Mouse (Mus musculus) layer of hippocampus, postnatal 36 days (tissue): Measurements from ENCODE around the gene Kctd13. TPM values are rescaled to one million over a fixed set of nuclear protein-coding genes. Genes with fewer than 3 reads are reported as not detected.

Experiments
- DNase-seq, 2 experiments: peaks; one replicate each; pipeline ENCODE4 v3.0.0; 2022
- total RNA-seq, 2 experiments: library from RNA; stranded (reverse); gene quantifications; 2 replicates each; pipeline ENCODE4 v1.2.3; 2021

Kctd13 gene
- total RNA-seq, 2 experiments from 2014 or later: 161 to 171 TPM

GRCm38 (mm10) chr7:126983113-126983512, 54.4 kb downstream of the Kctd13 start:
- DNase-seq: no peak

- DNase-seq: no peak
These were observed 56.2 kb downstream of the Kctd13 start for GRCm38 (mm10) chr7:126984667-126985444.

- DNase-seq: no peak
These were observed 57.6 kb downstream of the Kctd13 start for GRCm38 (mm10) chr7:126986319-126986718.

GRCm38 (mm10) chr7:126988816-126989215, 60.1 kb downstream of the Kctd13 start:
- DNase-seq: no peak

Other genes with a start within 250 kb of the Kctd13 start
- 100 to 1,000 TPM in 1 of 2 experiments, 10 to 100 TPM in 1; 98.8 to 109 TPM for gene Bola2, start 233.5 kb upstream of the Kctd13 start, total RNA-seq
- gene Slx1b, start 233.1 kb upstream of the Kctd13 start, total RNA-seq: 10 to 100 TPM; 16.2 to 16.4 TPM
- gene Coro1a, start 221.1 kb upstream of the Kctd13 start, total RNA-seq: 100 to 1,000 TPM; 114 to 121 TPM
- 100 to 1,000 TPM; 144 to 146 TPM for gene Mapk3, start 169.3 kb upstream of the Kctd13 start, total RNA-seq
- gene Gdpd3, start 162.5 kb upstream of the Kctd13 start, total RNA-seq: 1 to 10 TPM; 2.5 to 5.1 TPM
- 100 to 1,000 TPM; 278 to 291 TPM for gene Ypel3, start 151.9 kb upstream of the Kctd13 start, total RNA-seq
- gene Tbx6, start 147.4 kb upstream of the Kctd13 start, total RNA-seq: 1 to 10 TPM in 1 of 2 experiments, under 1 TPM in 1; 0.75 to 1.1 TPM
- gene Ppp4c, start 136.4 kb upstream of the Kctd13 start, total RNA-seq: 10 to 100 TPM; 54.3 to 59.5 TPM
- gene Fam57b, start 131.2 kb upstream of the Kctd13 start, total RNA-seq: 10 to 100 TPM; 75.1 to 83.3 TPM
- not detected for gene 4930451I11Rik, start 97.2 kb upstream of the Kctd13 start, total RNA-seq
- 10 to 100 TPM; 16.1 to 17.7 TPM for gene Doc2a, start 81.5 kb upstream of the Kctd13 start, total RNA-seq
- 10 to 100 TPM; 29.5 to 32.0 TPM for gene Hirip3, start 66.9 kb upstream of the Kctd13 start, total RNA-seq
- gene Ino80e, start 66.5 kb upstream of the Kctd13 start, total RNA-seq: 10 to 100 TPM; 53.5 to 56.0 TPM
- 100 to 1,000 TPM; 151 to 165 TPM for gene Taok2, start 44.2 kb upstream of the Kctd13 start, total RNA-seq
- 10 to 100 TPM; 23.2 to 23.8 TPM for gene Tmem219, start 6.0 kb upstream of the Kctd13 start, total RNA-seq
- 10 to 100 TPM; 34.1 to 35.4 TPM for gene Asphd1, start 20.7 kb downstream of the Kctd13 start, total RNA-seq
- gene Sez6l2, start 21.7 kb downstream of the Kctd13 start, total RNA-seq: 100 to 1,000 TPM; 427 to 447 TPM
- 100 to 1,000 TPM; 159 to 164 TPM for gene Cdipt, start 47.0 kb downstream of the Kctd13 start, total RNA-seq
- gene Cdiptos, start 47.2 kb downstream of the Kctd13 start, total RNA-seq: under 1 TPM in 1 of 2 experiments, not detected in 1; 0.35 TPM
- 1 to 10 TPM; 7.2 to 8.4 TPM for gene Mvp, start 85.7 kb downstream of the Kctd13 start, total RNA-seq
- under 1 TPM in 1 of 2 experiments, not detected in 1; 0.90 TPM for gene Pagr1b, start 87.6 kb downstream of the Kctd13 start, total RNA-seq
- 10 to 100 TPM; 10.4 to 16.2 TPM for gene Pagr1a, start 88.5 kb downstream of the Kctd13 start, total RNA-seq
- gene Gm42742, start 92.2 kb downstream of the Kctd13 start, total RNA-seq: 10 to 100 TPM; 68.6 to 82.2 TPM
- gene Prrt2, start 92.3 kb downstream of the Kctd13 start, total RNA-seq: 100 to 1,000 TPM; 229 to 233 TPM
- gene Maz, start 98.2 kb downstream of the Kctd13 start, total RNA-seq: 100 to 1,000 TPM; 258 to 261 TPM
- gene Kif22, start 113.6 kb downstream of the Kctd13 start, total RNA-seq: 1 to 10 TPM; 6.9 to 7.3 TPM
- not detected for gene Zg16, start 158.4 kb downstream of the Kctd13 start, total RNA-seq
- 1 to 10 TPM in 1 of 2 experiments, under 1 TPM in 1; 0.92 to 1.1 TPM for gene AI467606, start 162.5 kb downstream of the Kctd13 start, total RNA-seq
- under 1 TPM; 0.32 to 0.66 TPM for gene Qprt, start 193.3 kb downstream of the Kctd13 start, total RNA-seq
- gene Spn, start 208.9 kb downstream of the Kctd13 start, total RNA-seq: under 1 TPM; 0.50 to 0.73 TPM